Mouse (Mus musculus) olfactory bulb, adult 2 months (tissue): ENCODE measurements at regions not wholly inside any gene's neighbourhood (a gene's known extent, or its start where the extent isn't known, plus 50 kb on each side); places are given as distances from the start of the nearest gene placed in this dataset.

Source experiments
- CTCF ChIP-seq: fragments of 200-500 bp; IDR thresholded peaks from 2 replicates; pipeline ENCODE4 v1.5.1; 2012; ENCODE audit warnings: low read depth, mild to moderate bottlenecking, low read length, moderate library complexity; ENCODE audit not compliant: insufficient read depth
- POLR2A ChIP-seq: fragments of 200-500 bp; IDR thresholded peaks from 2 replicates; pipeline ENCODE4 v1.6.1; 2012; ENCODE audit warnings: mild to moderate bottlenecking, low read depth, low read length, moderate library complexity; ENCODE audit not compliant: insufficient read depth

DNA sequence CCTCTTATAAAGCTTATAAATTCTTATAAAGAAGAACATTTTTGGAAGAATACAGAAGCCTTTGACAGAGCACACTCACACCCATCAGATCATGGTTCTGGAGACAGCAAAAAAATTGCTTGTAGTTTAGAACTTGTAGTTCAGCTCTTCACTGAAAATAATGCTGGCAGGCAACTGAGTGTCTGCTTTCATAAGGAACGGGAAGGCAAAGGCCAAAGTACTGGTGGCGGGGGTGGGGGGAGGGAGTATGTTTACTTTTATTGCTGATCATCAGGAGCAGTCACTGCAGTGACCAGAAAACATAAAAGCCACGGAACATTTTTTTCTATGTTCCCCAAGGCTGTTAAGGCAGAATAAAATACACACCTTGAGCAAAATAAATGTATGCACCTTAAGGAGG, 163.0 kb upstream of the Cdh20 start:
- TF ChIP-seq CTCF = no peak
- no peak for TF ChIP-seq POLR2A
